Mouse (Mus musculus) hindbrain, postnatal 0 days (tissue): ENCODE measurements around the gene Sorcs3. TPM values are rescaled to one million over a fixed set of nuclear protein-coding genes. Genes with fewer than 3 reads are reported as not detected.

Experiments
- ATAC-seq: fragments of 200-750 bp; cut with Nextera tagmentation; 2 replicates; pipeline ENCODE4 v1.8.0; 2017; ENCODE audit warnings: mild to moderate bottlenecking, moderate TSS enrichment, moderate library complexity
- DNase-seq: peaks from one replicate; pipeline ENCODE4 v3.0.0-alpha.2; 2015; ENCODE audit warnings: low spot score
- H3K27ac ChIP-seq: fragments of 300-500 bp; sonication (generic); 2 replicates; pipeline ENCODE4 v1.5.1; 2014; ENCODE audit warnings: mild to moderate bottlenecking
- H3K27me3 ChIP-seq: fragments of 300-500 bp; sonication (generic); 2 replicates; pipeline ENCODE4 v1.6.1; 2014; ENCODE audit warnings: low read length, mixed read lengths; ENCODE audit not compliant: insufficient read depth
- H3K36me3 ChIP-seq: fragments of 300-500 bp; sonication (generic); 2 replicates; pipeline ENCODE4 v1.6.1; 2014; ENCODE audit warnings: low read length, mixed read lengths; ENCODE audit not compliant: insufficient read depth
- H3K4me1 ChIP-seq: fragments of 300-500 bp; sonication (generic); 2 replicates; pipeline ENCODE4 v1.6.1; 2014; ENCODE audit warnings: antibody characterized with exemption, low read length, mixed read lengths; ENCODE audit not compliant: insufficient read depth
- H3K4me2 ChIP-seq: fragments of 300-500 bp; sonication (generic); 2 replicates; pipeline ENCODE4 v1.6.1; 2014; ENCODE audit warnings: low read depth, mild to moderate bottlenecking, low read length, moderate library complexity, mixed read lengths
- H3K4me3 ChIP-seq: fragments of 300-500 bp; sonication (generic); 2 replicates; pipeline ENCODE4 v1.5.1; 2014; ENCODE audit warnings: low read length
- H3K9ac ChIP-seq: fragments of 300-500 bp; sonication (generic); replicated peaks from 2 replicates; pipeline ENCODE4 v1.6.1; 2014; ENCODE audit warnings: mild to moderate bottlenecking, low read length, moderate library complexity, mixed read lengths
- H3K9me3 ChIP-seq: fragments of 300-500 bp; sonication (generic); 2 replicates; pipeline ENCODE4 v1.6.1; 2016; ENCODE audit warnings: low read length, mixed read lengths
- CTCF ChIP-seq: IDR thresholded peaks from 2 replicates; pipeline ENCODE4 v1.5.1; 2016; ENCODE audit warnings: antibody characterized with exemption, control low read depth, low read depth
- WGBS: fragments of 180-500 bp; shearing (Covaris S2); extraction: QIAGEN DNeasy Blood & Tissue Kit; methylation state at CpG from one replicate; pipeline ENCODE4 v1.1.7; 2014; 5-methylcytosine and 5-hydroxymethylcytosine counted together
- polyA plus RNA-seq: library from polyadenylated mRNA; unstranded; fragments of >200 nt; fragmentation: Nextera tagmentation; extraction: Ambion mirVana; gene quantifications from 2 replicates; pipeline ENCODE4 v1.2.1, GENCODE M21; 2015
- total RNA-seq: library from RNA; depleted of rRNA; stranded (reverse); fragments of >200 nt; gene quantifications from 2 replicates; pipeline ENCODE4 v1.2.3, GENCODE M21; 2014

The Sorcs3 gene
- total and polyA plus RNA-seq, 2 experiments from 2014 or later: 11.5 to 19.7 TPM

DNA sequence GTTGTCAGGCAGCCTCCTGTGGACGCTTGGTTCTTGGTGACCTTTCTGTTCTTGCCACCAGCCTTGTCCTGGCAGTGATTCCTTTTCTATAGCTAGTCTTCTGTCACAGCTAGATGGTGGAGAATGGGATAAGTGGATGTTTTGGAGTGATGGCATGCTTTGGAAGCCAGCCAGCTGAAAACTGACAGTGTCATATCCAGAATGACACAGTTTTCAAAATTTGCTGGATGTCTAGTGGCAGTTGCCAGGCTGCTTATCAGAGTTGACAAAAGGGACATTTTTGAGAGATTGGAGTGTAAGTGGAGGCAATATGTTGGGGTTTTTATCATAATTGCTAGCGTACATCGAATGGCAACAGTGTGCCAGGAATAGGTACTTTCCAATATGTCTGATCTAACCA, 212.5 kb downstream of the Sorcs3 start:
- ATAC-seq: no peak
- no peak for DNase-seq
- Histone ChIP-seq H3K9ac (no peak overlapping the region), H3K4me1 (no peaks in the 10 kb centered on the region), H3K9me3 (no peaks in the 10 kb centered on the region), H3K36me3 (no peaks in the 10 kb centered on the region), H3K4me2 (no peak overlapping the region), H3K27ac (no peak overlapping the region), H3K27me3 (no peaks in the 10 kb centered on the region), H3K4me3 (no peak overlapping the region)
- TF ChIP-seq CTCF: no peak
- 67% methylated on average over 3 of the region's 3 CpGs for WGBS

DNA sequence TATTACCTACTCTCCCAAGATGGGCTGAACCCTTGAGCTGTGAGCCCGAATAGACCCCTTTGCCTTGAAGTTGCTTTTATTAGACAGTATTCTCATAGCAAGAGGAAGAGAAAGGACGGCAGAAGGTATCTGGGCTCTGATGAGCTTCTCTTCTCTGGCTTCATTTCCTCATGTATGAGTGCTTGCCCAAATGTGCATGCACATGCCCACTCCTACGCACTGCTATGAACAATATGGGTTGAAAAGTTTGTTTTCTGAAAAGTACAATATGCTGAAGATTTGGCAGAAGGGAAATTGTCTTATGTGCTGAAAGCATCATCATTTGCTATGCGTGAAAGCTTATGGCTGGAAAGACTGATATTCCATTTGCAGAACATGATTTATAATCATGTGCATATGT, 223.4 kb downstream of the Sorcs3 start:
- Histone ChIP-seq H3K36me3 (no peaks in the 10 kb centered on the region), H3K27me3 (no peaks in the 10 kb centered on the region), H3K4me1 (peaks cover 6% of the 10 kb centered on the region; the same call in 1 of the 2 replicates), H3K4me3 (no peak overlapping the region), H3K4me2 (no peak overlapping the region), H3K9me3 (no peaks in the 10 kb centered on the region), H3K9ac (no peak overlapping the region), H3K27ac (no peak overlapping the region)
- TF ChIP-seq CTCF: no peak
- no peak for ATAC-seq
- 81% methylated on average over 4 of the region's 4 CpGs for WGBS
- DNase-seq: no peak

DNA sequence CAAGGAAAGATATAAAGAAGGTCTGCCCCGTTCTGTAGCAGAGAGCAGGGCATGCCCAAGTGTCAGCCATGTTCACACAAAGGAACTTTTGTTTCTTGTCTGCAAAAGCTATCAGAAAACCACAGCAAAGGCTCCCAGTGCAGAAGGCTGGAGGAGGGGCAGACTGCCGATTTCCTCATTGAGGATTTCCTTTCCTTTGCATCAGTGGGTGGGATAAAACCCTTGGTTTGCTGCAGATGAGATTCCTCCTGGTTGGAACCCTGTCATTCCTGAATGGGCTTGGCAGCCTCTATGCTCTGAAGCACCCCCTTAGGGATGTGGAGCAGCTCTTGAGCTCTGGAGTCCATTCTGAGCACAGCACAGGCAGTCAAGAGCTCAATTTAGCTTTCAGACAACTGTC, 223.9 kb downstream of the Sorcs3 start:
- Histone ChIP-seq H3K4me3 (no peak overlapping the region), H3K36me3 (no peaks in the 10 kb centered on the region), H3K4me2 (no peak overlapping the region), H3K4me1 (peaks cover 6% of the 10 kb centered on the region; the same call in 1 of the 2 replicates), H3K9me3 (no peaks in the 10 kb centered on the region), H3K27ac (no peak overlapping the region), H3K27me3 (no peaks in the 10 kb centered on the region), H3K9ac (no peak overlapping the region)
- peak; percentile 38; the same call in 1 of the 2 replicates for ATAC-seq
- DNase-seq: peak; percentile 18
- no peak for TF ChIP-seq CTCF
- 16% methylated on average over 2 of the region's 2 CpGs for WGBS

GRCm38 (mm10) chr19:48430328-48430727, 224.5 kb downstream of the Sorcs3 start:
- Histone ChIP-seq H3K4me3 (no peak overlapping the region), H3K36me3 (no peaks in the 10 kb centered on the region), H3K4me2 (no peak overlapping the region), H3K9ac (no peak overlapping the region), H3K9me3 (no peaks in the 10 kb centered on the region), H3K27me3 (no peaks in the 10 kb centered on the region), H3K27ac (no peak overlapping the region), H3K4me1 (peaks cover 6% of the 10 kb centered on the region; the same call in 1 of the 2 replicates)
- ATAC-seq (no peak), DNase-seq (no peak)
- no peak for TF ChIP-seq CTCF
- WGBS: 83% methylated on average over 5 of the region's 5 CpGs

GRCm38 (mm10) chr19:48438450-48438849, 232.6 kb downstream of the Sorcs3 start:
- Histone ChIP-seq H3K27ac (no peak overlapping the region), H3K4me2 (no peak overlapping the region), H3K36me3 (no peaks in the 10 kb centered on the region), H3K9me3 (no peaks in the 10 kb centered on the region), H3K27me3 (no peaks in the 10 kb centered on the region), H3K4me3 (no peak overlapping the region), H3K9ac (no peak overlapping the region), H3K4me1 (no peaks in the 10 kb centered on the region)
- DNase-seq (no peak), ATAC-seq (no peak)
- TF ChIP-seq CTCF: no peak
- 83% methylated on average over 1 of the region's 1 CpGs for WGBS

- no peak for DNase-seq
- H3K4me3 ChIP-seq: no peak overlapping the region
- H3K4me1 ChIP-seq: no peaks in the 10 kb centered on the region
- no peaks in the 10 kb centered on the region for H3K36me3 ChIP-seq
- no peak for ATAC-seq
- no peak for TF ChIP-seq CTCF
- no peak overlapping the region for H3K4me2 ChIP-seq
- no peak overlapping the region for H3K9ac ChIP-seq
- H3K27ac ChIP-seq: no peak overlapping the region
- H3K27me3 ChIP-seq: no peaks in the 10 kb centered on the region
- 61% methylated on average over 5 of the region's 5 CpGs for WGBS
- no peaks in the 10 kb centered on the region for H3K9me3 ChIP-seq
These were observed 255.3 kb downstream of the Sorcs3 start for GRCm38 (mm10) chr19:48461141-48461540.

- no peak overlapping the region for H3K4me2 ChIP-seq
- WGBS: 73% methylated on average over 3 of the region's 3 CpGs
These were observed 256.6 kb downstream of the Sorcs3 start for GRCm38 (mm10) chr19:48462426-48462825.

More at GRCm38 (mm10) chr19:48462426-48462825, 256.6 kb downstream of the Sorcs3 start:
- no peak overlapping the region for H3K4me3 ChIP-seq
- no peaks in the 10 kb centered on the region for H3K4me1 ChIP-seq
- ATAC-seq (no peak), DNase-seq (no peak)
- no peaks in the 10 kb centered on the region for H3K9me3 ChIP-seq
- TF ChIP-seq CTCF: no peak
- H3K27ac ChIP-seq: no peak overlapping the region
- no peaks in the 10 kb centered on the region for H3K27me3 ChIP-seq
- H3K36me3 ChIP-seq: no peaks in the 10 kb centered on the region
- H3K9ac ChIP-seq: no peak overlapping the region
